Mouse (Mus musculus): ENCODE measurements around the gene Tcte1. TPM values are rescaled to one million over a fixed set of nuclear protein-coding genes. Genes with fewer than 3 reads are reported as not detected.

Tcte1 gene
- total RNA-seq, 1 experiment, result 0.09 TPM

DNA sequence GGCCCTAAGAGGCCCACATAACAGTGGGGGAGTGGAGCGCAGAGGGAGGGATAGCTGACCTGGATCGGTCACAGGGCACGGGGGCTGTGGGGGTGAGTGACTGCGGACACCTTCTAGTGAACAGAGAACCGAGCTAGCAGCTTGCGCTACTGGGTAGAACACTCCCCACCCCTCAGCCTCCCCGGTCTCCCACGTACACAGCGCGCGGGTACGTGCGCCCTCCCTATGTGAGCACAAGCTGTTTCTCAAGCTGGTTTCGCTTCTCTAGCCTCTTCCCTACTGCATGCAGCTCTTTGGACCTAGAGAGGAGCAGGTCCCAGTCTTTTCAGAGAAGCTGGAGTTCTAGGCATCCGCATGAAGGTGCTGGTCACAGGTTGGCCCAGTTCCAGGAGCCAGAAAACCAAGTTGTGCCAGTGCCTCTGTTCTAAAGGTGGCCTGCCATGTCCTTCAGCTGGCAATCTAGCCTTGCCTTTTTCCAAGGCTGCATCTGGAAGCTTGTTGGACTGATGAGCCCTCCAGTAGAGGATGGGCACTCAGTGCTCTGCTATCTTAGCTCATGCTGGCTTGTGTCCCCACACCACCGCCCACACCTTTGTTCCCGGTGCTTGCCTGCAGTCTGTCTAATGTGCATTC lies 51.0 kb downstream of the Tcte1 start:
- no peaks in the 10 kb centered on the region for H3K9me3 ChIP-seq (ENCODE audit: control insufficient read depth, insufficient read depth, low read depth, low read length)
- DNase-seq (ENCODE audit: low read depth, low spot score), result no peak
- peaks cover 0 to 5% of the 10 kb centered on the region in 2 experiments; a peak in 2 of 4 replicates for H3K4me1 ChIP-seq (ENCODE audit: control insufficient read depth in 2 of 2, insufficient read depth in 2 of 2, low read length in 2 of 2, poor library complexity in 1 of 2)
- peak overlapping the region; percentile 89 for H3K9ac ChIP-seq (ENCODE audit: insufficient read depth, low read depth, low read length, poor library complexity, severe bottlenecking)
- peak overlapping the region; percentile 77 to 95 for H3K4me3 ChIP-seq (ENCODE audit: insufficient read depth in 1 of 2, low read depth in 1 of 2, low read length in 2 of 2, poor library complexity in 1 of 2, severe bottlenecking in 1 of 2)
- TF ChIP-seq ZNF384 (IDR thresholded peaks at IDR 0.05; ENCODE audit: low read depth, low read length) (peak; percentile 5; the same call in 1 of the 2 replicates), CHD2 (IDR thresholded peaks at IDR 0.05; ENCODE audit: low read depth, low read length) (no peak), ZC3H11A (IDR thresholded peaks at IDR 0.05; ENCODE audit: borderline replicate concordance, low read depth, low read length) (no peak), HCFC1 (IDR thresholded peaks at IDR 0.05; ENCODE audit: borderline replicate concordance, insufficient read depth, low read length) (no peak)
- peak overlapping the region; percentile 90 for H3K27ac ChIP-seq (ENCODE audit: insufficient read depth, low read depth, low read length, poor library complexity, severe bottlenecking)
- in situ Hi-C loops (cut with MboI; ENCODE audit: low sequenced_read_pairs in 2 of 2, unreplicated experiment in 2 of 2), result no loop called here
- peaks cover 33% of the 10 kb centered on the region for H3K36me3 ChIP-seq (ENCODE audit: control insufficient read depth, insufficient read depth, low read length, poor library complexity, severe bottlenecking)

- in situ Hi-C loops (cut with MboI; ENCODE audit: low sequenced_read_pairs in 2 of 2, unreplicated experiment in 2 of 2), result no loop called here
- Histone ChIP-seq H3K9ac (ENCODE audit: insufficient read depth, low read depth, low read length, poor library complexity, severe bottlenecking) (peak overlapping the region; percentile 8; the same call in 1 of the 2 replicates), H3K9me3 (ENCODE audit: control insufficient read depth, insufficient read depth, low read depth, low read length) (no peaks in the 10 kb centered on the region), H3K36me3 (ENCODE audit: control insufficient read depth, insufficient read depth, low read length, poor library complexity, severe bottlenecking) (peaks cover 23% of the 10 kb centered on the region), H3K27ac (ENCODE audit: insufficient read depth, low read depth, low read length, poor library complexity, severe bottlenecking) (no peak overlapping the region), H3K4me3 (ENCODE audit: insufficient read depth in 1 of 2, low read depth in 1 of 2, low read length in 2 of 2, poor library complexity in 1 of 2, severe bottlenecking in 1 of 2) (no peak overlapping the region), H3K4me1 (ENCODE audit: control insufficient read depth in 2 of 2, insufficient read depth in 2 of 2, low read length in 2 of 2, poor library complexity in 1 of 2) (peaks cover 0 to 15% of the 10 kb centered on the region in 2 experiments; a peak in 2 of 4 replicates)
- no peak for TF ChIP-seq ZC3H11A (IDR thresholded peaks at IDR 0.05; ENCODE audit: borderline replicate concordance, low read depth, low read length)
- no peak for TF ChIP-seq MAFK (IDR thresholded peaks at IDR 0.05; ENCODE audit: insufficient read depth, low read depth, low read length)
- no peak for TF ChIP-seq ZNF384 (IDR thresholded peaks at IDR 0.05; ENCODE audit: low read depth, low read length)
- no peak for TF ChIP-seq HCFC1 (IDR thresholded peaks at IDR 0.05; ENCODE audit: borderline replicate concordance, insufficient read depth, low read length)
- TF ChIP-seq CHD2 (IDR thresholded peaks at IDR 0.05; ENCODE audit: low read depth, low read length), result no peak
- no peak for DNase-seq (ENCODE audit: low read depth, low spot score)
Observed at GRCm38 (mm10) chr17:45575123-45575897, 52.1 kb downstream of the Tcte1 start.

DNA sequence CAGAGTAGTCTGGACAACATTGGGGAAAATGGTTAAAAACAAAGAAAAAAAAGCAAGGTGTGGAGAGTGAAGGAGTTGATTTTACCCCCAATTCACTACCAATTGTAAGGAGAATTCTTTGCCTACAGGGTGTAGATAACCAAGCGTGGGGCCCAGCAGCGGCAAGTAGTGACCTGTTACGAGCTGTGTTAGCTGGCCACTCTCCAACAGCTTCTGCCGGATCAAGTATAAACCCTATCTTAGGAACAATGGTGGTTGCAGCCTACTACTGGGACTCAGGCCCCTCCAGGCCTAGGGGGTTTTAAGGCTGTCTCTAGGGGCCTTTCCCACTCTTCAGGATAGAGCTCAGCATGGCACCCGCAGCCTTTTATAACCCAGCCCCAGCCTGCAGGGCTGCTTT lies 55.0 kb downstream of the Tcte1 start:
- DNase-seq (ENCODE audit: low read depth, low spot score), result no peak
- TF ChIP-seq CHD2 (IDR thresholded peaks at IDR 0.05; ENCODE audit: low read depth, low read length) (no peak), MAFK (IDR thresholded peaks at IDR 0.05; ENCODE audit: insufficient read depth, low read depth, low read length) (no peak), ZC3H11A (IDR thresholded peaks at IDR 0.05; ENCODE audit: borderline replicate concordance, low read depth, low read length) (no peak)
- H3K27ac ChIP-seq (ENCODE audit: insufficient read depth, low read depth, low read length, poor library complexity, severe bottlenecking), result peak overlapping the region; percentile 1; the same call in 1 of the 2 replicates
- H3K4me1 ChIP-seq (ENCODE audit: control insufficient read depth in 2 of 2, insufficient read depth in 2 of 2, low read length in 2 of 2, poor library complexity in 1 of 2), result peaks cover 0 to 29% of the 10 kb centered on the region in 2 experiments; a peak in 2 of 4 replicates
- in situ Hi-C loops (cut with MboI; ENCODE audit: low sequenced_read_pairs in 2 of 2, unreplicated experiment in 2 of 2), result no loop called here
- no peaks in the 10 kb centered on the region for H3K36me3 ChIP-seq (ENCODE audit: control insufficient read depth, insufficient read depth, low read length, poor library complexity, severe bottlenecking)
- H3K4me3 ChIP-seq (ENCODE audit: insufficient read depth in 1 of 2, low read depth in 1 of 2, low read length in 2 of 2, poor library complexity in 1 of 2, severe bottlenecking in 1 of 2), result no peak overlapping the region
- H3K9ac ChIP-seq (ENCODE audit: insufficient read depth, low read depth, low read length, poor library complexity, severe bottlenecking), result peak overlapping the region; percentile 10; the same call in 1 of the 2 replicates
- no peaks in the 10 kb centered on the region for H3K9me3 ChIP-seq (ENCODE audit: control insufficient read depth, insufficient read depth, low read depth, low read length)

DNA sequence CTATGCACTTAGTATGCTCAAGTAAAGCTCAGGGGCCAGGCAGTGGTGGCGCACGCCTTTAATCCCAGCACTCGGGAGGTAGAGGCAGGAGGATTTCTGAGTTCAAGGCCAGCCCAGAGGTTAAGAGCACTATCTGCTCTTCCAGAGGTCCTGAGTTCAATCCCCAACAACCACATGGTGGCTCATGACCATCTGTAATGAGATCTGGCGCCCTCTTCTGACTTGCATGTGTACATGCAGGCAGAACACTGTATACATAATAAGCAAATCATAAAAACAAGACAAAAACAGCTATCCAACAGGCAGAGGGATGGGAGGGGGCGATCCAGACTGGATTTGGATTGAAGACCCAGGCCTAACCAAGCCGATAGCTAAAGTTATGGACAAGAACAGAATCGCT lies 55.6 kb downstream of the Tcte1 start:
- Histone ChIP-seq H3K9me3 (ENCODE audit: control insufficient read depth, insufficient read depth, low read depth, low read length) (no peaks in the 10 kb centered on the region), H3K4me1 (ENCODE audit: control insufficient read depth in 2 of 2, insufficient read depth in 2 of 2, low read length in 2 of 2, poor library complexity in 1 of 2) (peaks cover 2 to 31% of the 10 kb centered on the region in 2 experiments; a peak in 3 of 4 replicates), H3K36me3 (ENCODE audit: control insufficient read depth, insufficient read depth, low read length, poor library complexity, severe bottlenecking) (no peaks in the 10 kb centered on the region; the same call in 1 of the 2 replicates), H3K27ac (ENCODE audit: insufficient read depth, low read depth, low read length, poor library complexity, severe bottlenecking) (peak overlapping the region; percentile 29; the same call in 1 of the 2 replicates), H3K9ac (ENCODE audit: insufficient read depth, low read depth, low read length, poor library complexity, severe bottlenecking) (peak overlapping the region; percentile 16; the same call in 1 of the 2 replicates), H3K4me3 (ENCODE audit: insufficient read depth in 1 of 2, low read depth in 1 of 2, low read length in 2 of 2, poor library complexity in 1 of 2, severe bottlenecking in 1 of 2) (no peak overlapping the region)
- no peak for DNase-seq (ENCODE audit: low read depth, low spot score)
- in situ Hi-C loops (cut with MboI; ENCODE audit: low sequenced_read_pairs in 2 of 2, unreplicated experiment in 2 of 2), result no loop called here
- TF ChIP-seq CHD2 (IDR thresholded peaks at IDR 0.05; ENCODE audit: low read depth, low read length), result no peak

Measured in ES-E14 (cell line).